Mouse (Mus musculus): ENCODE data around the gene Gm28171.
"Not testable (repeated sequence)": the region's sequence is repeated elsewhere in the genome, so short reads cannot be mapped to it uniquely, and the experiment has no call there.

Gm28171 gene

GRCm38 (mm10) chrY:5793095-5793494, at the start of gene Gm28171:
Gene Gm28171, plus strand, starts transcription at chrY:5793395.
- not testable (repeated sequence) for DNase-seq (ENCODE audit: low read depth, low spot score)

Measured in CD4-positive, CD25-positive, alpha-beta regulatory T cell, adult 2 months (primary cell).